Mouse (Mus musculus): ENCODE measurements around the gene Ankrd35. TPM values are rescaled to one million over a fixed set of nuclear protein-coding genes. Genes with fewer than 3 reads are reported as not detected.
A peak's percentile ranks its signal among the peaks of the same experiment; 100 is the strongest.

Ankrd35 gene
- polyA plus RNA-seq, 1 experiment, result 15.5 TPM

GRCm38 (mm10) chr3:96666916-96667315 lies 3.0 kb upstream of the Ankrd35 start:
- H3K27ac ChIP-seq (ENCODE audit: control insufficient read depth, insufficient read depth, low read depth, low read length, poor library complexity), result no peak overlapping the region
- TF ChIP-seq POLR2A (IDR thresholded peaks at IDR 0.05; ENCODE audit: borderline replicate concordance, control insufficient read depth, low read depth, low read length) (no peak), CTCF (IDR thresholded peaks at IDR 0.05; ENCODE audit: control insufficient read depth, insufficient read depth, low read length) (no peak)
- no peaks in the 10 kb centered on the region for H3K4me1 ChIP-seq (ENCODE audit: control insufficient read depth, insufficient read depth, low read length)
- no peak overlapping the region for H3K4me3 ChIP-seq (replicated peaks; ENCODE audit: control insufficient read depth, low read depth, low read length)
- WGBS, result 90% methylated on average over 5 of the region's 5 CpGs

- TF ChIP-seq POLR2A (IDR thresholded peaks at IDR 0.05; ENCODE audit: borderline replicate concordance, control insufficient read depth, low read depth, low read length) (no peak), CTCF (IDR thresholded peaks at IDR 0.05; ENCODE audit: control insufficient read depth, insufficient read depth, low read length) (peak; percentile 49)
- Histone ChIP-seq H3K4me3 (replicated peaks; ENCODE audit: control insufficient read depth, low read depth, low read length) (no peak overlapping the region), H3K4me1 (ENCODE audit: control insufficient read depth, insufficient read depth, low read length) (no peaks in the 10 kb centered on the region), H3K27ac (ENCODE audit: control insufficient read depth, insufficient read depth, low read depth, low read length, poor library complexity) (no peak overlapping the region)
- WGBS, result 38% methylated on average over 1 of the region's 1 CpGs
Measured at GRCm38 (mm10) chr3:96667316-96667715, 2.6 kb upstream of the Ankrd35 start.

- H3K4me1 ChIP-seq (ENCODE audit: control insufficient read depth, insufficient read depth, low read length), result no peaks in the 10 kb centered on the region
- WGBS, result 90% methylated on average over 5 of the region's 5 CpGs
- no peak overlapping the region for H3K4me3 ChIP-seq (replicated peaks; ENCODE audit: control insufficient read depth, low read depth, low read length)
- H3K27ac ChIP-seq (ENCODE audit: control insufficient read depth, insufficient read depth, low read depth, low read length, poor library complexity), result no peak overlapping the region
- TF ChIP-seq POLR2A (IDR thresholded peaks at IDR 0.05; ENCODE audit: borderline replicate concordance, control insufficient read depth, low read depth, low read length) (no peak), CTCF (IDR thresholded peaks at IDR 0.05; ENCODE audit: control insufficient read depth, insufficient read depth, low read length) (no peak)
Measured at GRCm38 (mm10) chr3:96668424-96669067, 1.4 kb upstream of the Ankrd35 start.

- TF ChIP-seq POLR2A (IDR thresholded peaks at IDR 0.05; ENCODE audit: borderline replicate concordance, control insufficient read depth, low read depth, low read length) (no peak), CTCF (IDR thresholded peaks at IDR 0.05; ENCODE audit: control insufficient read depth, insufficient read depth, low read length) (no peak)
- 93% methylated on average over 5 of the region's 5 CpGs for WGBS
- Histone ChIP-seq H3K4me1 (ENCODE audit: control insufficient read depth, insufficient read depth, low read length) (no peaks in the 10 kb centered on the region), H3K4me3 (replicated peaks; ENCODE audit: control insufficient read depth, low read depth, low read length) (no peak overlapping the region), H3K27ac (ENCODE audit: control insufficient read depth, insufficient read depth, low read depth, low read length, poor library complexity) (no peak overlapping the region)
Measured at GRCm38 (mm10) chr3:96671519-96671918, 1.6 kb downstream of the Ankrd35 start.

DNA sequence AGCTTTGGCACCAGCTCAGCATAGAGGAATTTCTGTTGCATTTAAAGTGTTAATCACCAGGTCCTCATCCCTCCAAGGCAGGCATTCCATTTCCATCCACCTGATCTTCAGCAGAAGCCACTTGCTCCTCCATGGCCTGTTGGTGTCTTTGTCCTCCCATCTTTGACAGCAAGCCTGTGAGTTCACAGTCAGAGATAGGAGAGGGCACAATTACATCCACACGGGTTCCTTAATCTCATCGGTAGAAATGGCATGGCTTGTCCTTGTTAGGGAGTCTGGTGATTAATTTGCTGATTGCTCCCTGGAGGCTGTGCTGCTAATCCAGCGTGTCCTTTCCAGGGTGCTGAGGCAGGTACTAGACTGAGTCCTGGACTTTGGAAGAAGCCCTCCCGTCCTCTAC lies 3.6 kb downstream of the Ankrd35 start:
- Histone ChIP-seq H3K4me3 (replicated peaks; ENCODE audit: control insufficient read depth, low read depth, low read length) (no peak overlapping the region), H3K27ac (ENCODE audit: control insufficient read depth, insufficient read depth, low read depth, low read length, poor library complexity) (no peak overlapping the region), H3K4me1 (ENCODE audit: control insufficient read depth, insufficient read depth, low read length) (no peaks in the 10 kb centered on the region)
- no peak for TF ChIP-seq POLR2A (IDR thresholded peaks at IDR 0.05; ENCODE audit: borderline replicate concordance, control insufficient read depth, low read depth, low read length)
- no peak for TF ChIP-seq CTCF (IDR thresholded peaks at IDR 0.05; ENCODE audit: control insufficient read depth, insufficient read depth, low read length)
- 82% methylated on average over 4 of the region's 4 CpGs for WGBS

- Histone ChIP-seq H3K27ac (ENCODE audit: control insufficient read depth, insufficient read depth, low read depth, low read length, poor library complexity) (no peak overlapping the region), H3K4me3 (replicated peaks; ENCODE audit: control insufficient read depth, low read depth, low read length) (no peak overlapping the region), H3K4me1 (ENCODE audit: control insufficient read depth, insufficient read depth, low read length) (no peaks in the 10 kb centered on the region)
- WGBS, result 74% methylated on average over 8 of the region's 8 CpGs
- TF ChIP-seq POLR2A (IDR thresholded peaks at IDR 0.05; ENCODE audit: borderline replicate concordance, control insufficient read depth, low read depth, low read length) (no peak), CTCF (IDR thresholded peaks at IDR 0.05; ENCODE audit: control insufficient read depth, insufficient read depth, low read length) (no peak)
Measured at GRCm38 (mm10) chr3:96674442-96674841, 4.5 kb downstream of the Ankrd35 start.

GRCm38 (mm10) chr3:96675171-96675570 lies 5.2 kb downstream of the Ankrd35 start:
- Histone ChIP-seq H3K27ac (ENCODE audit: control insufficient read depth, insufficient read depth, low read depth, low read length, poor library complexity) (no peak overlapping the region), H3K4me3 (replicated peaks; ENCODE audit: control insufficient read depth, low read depth, low read length) (no peak overlapping the region), H3K4me1 (ENCODE audit: control insufficient read depth, insufficient read depth, low read length) (no peaks in the 10 kb centered on the region)
- WGBS, result 41% methylated on average over 3 of the region's 3 CpGs
- TF ChIP-seq POLR2A (IDR thresholded peaks at IDR 0.05; ENCODE audit: borderline replicate concordance, control insufficient read depth, low read depth, low read length), result no peak
- TF ChIP-seq CTCF (IDR thresholded peaks at IDR 0.05; ENCODE audit: control insufficient read depth, insufficient read depth, low read length), result no peak

GRCm38 (mm10) chr3:96675690-96676089 lies 5.8 kb downstream of the Ankrd35 start:
- WGBS, result 82% methylated on average over 3 of the region's 3 CpGs
- TF ChIP-seq POLR2A (IDR thresholded peaks at IDR 0.05; ENCODE audit: borderline replicate concordance, control insufficient read depth, low read depth, low read length) (no peak), CTCF (IDR thresholded peaks at IDR 0.05; ENCODE audit: control insufficient read depth, insufficient read depth, low read length) (no peak)
- no peak overlapping the region for H3K4me3 ChIP-seq (replicated peaks; ENCODE audit: control insufficient read depth, low read depth, low read length)
- H3K4me1 ChIP-seq (ENCODE audit: control insufficient read depth, insufficient read depth, low read length), result no peaks in the 10 kb centered on the region
- no peak overlapping the region for H3K27ac ChIP-seq (ENCODE audit: control insufficient read depth, insufficient read depth, low read depth, low read length, poor library complexity)

- WGBS, result 75% methylated on average over 7 of the region's 7 CpGs
- TF ChIP-seq POLR2A (IDR thresholded peaks at IDR 0.05; ENCODE audit: borderline replicate concordance, control insufficient read depth, low read depth, low read length), result no peak
- TF ChIP-seq CTCF (IDR thresholded peaks at IDR 0.05; ENCODE audit: control insufficient read depth, insufficient read depth, low read length), result no peak
- H3K4me1 ChIP-seq (ENCODE audit: control insufficient read depth, insufficient read depth, low read length), result no peaks in the 10 kb centered on the region
- no peak overlapping the region for H3K27ac ChIP-seq (ENCODE audit: control insufficient read depth, insufficient read depth, low read depth, low read length, poor library complexity)
- H3K4me3 ChIP-seq (replicated peaks; ENCODE audit: control insufficient read depth, low read depth, low read length), result no peak overlapping the region
Measured at GRCm38 (mm10) chr3:96678456-96678855, 8.5 kb downstream of the Ankrd35 start.

Measured in bone marrow, adult 2 months (tissue).